Mouse (Mus musculus) mesoderm, embryonic 11.5 days (tissue): Measurements from ENCODE around the gene Pjvk.

Experiments used
- DNase-seq: peaks from one replicate; pipeline ENCODE4 v3.0.0-alpha.2; 2012; ENCODE audit warnings: low read depth, low spot score

Pjvk gene

GRCm38 (mm10) chr2:76667200-76667599 is 18.9 kb downstream of the Pjvk start:
- DNase-seq: no peak

- DNase-seq: no peak
Measured at GRCm38 (mm10) chr2:76671641-76672040, 23.4 kb downstream of the Pjvk start.

- no peak for DNase-seq
Measured at GRCm38 (mm10) chr2:76672134-76672745, 24.0 kb downstream of the Pjvk start.

- DNase-seq: peak; percentile 97
Measured at GRCm38 (mm10) chr2:76672966-76673392, 24.7 kb downstream of the Pjvk start, which contains the start of gene Fkbp7. Gene Fkbp7 (minus strand): TSS chr2:76673116.

GRCm38 (mm10) chr2:76673472-76674081 is 25.3 kb downstream of the Pjvk start:
- no peak for DNase-seq

GRCm38 (mm10) chr2:76674725-76675427 is 26.6 kb downstream of the Pjvk start, which contains the start of gene Plekha3:
Gene Plekha3 (plus strand): TSS chr2:76675281.
- peak; percentile 78 for DNase-seq

- DNase-seq: no peak
Measured at GRCm38 (mm10) chr2:76675451-76675850, 27.2 kb downstream of the Pjvk start.

GRCm38 (mm10) chr2:76675949-76676348 is 27.7 kb downstream of the Pjvk start:
- DNase-seq: no peak

- DNase-seq: no peak
Measured at GRCm38 (mm10) chr2:76676401-76677226, 28.3 kb downstream of the Pjvk start.

- no peak for DNase-seq
Measured at GRCm38 (mm10) chr2:76682301-76682700, 34.0 kb downstream of the Pjvk start.

- DNase-seq: no peak
Measured at GRCm38 (mm10) chr2:76686986-76687385, 38.7 kb downstream of the Pjvk start.

GRCm38 (mm10) chr2:76687608-76688007 is 39.3 kb downstream of the Pjvk start:
- no peak for DNase-seq

- DNase-seq: no peak
Measured at GRCm38 (mm10) chr2:76688162-76688561, 39.9 kb downstream of the Pjvk start.

- no peak for DNase-seq
Measured at GRCm38 (mm10) chr2:76690436-76691204, 42.3 kb downstream of the Pjvk start.

GRCm38 (mm10) chr2:76693765-76694164 is 45.5 kb downstream of the Pjvk start:
- DNase-seq: no peak

GRCm38 (mm10) chr2:76695290-76695689 is 47.0 kb downstream of the Pjvk start:
- no peak for DNase-seq

- DNase-seq: no peak
Measured at GRCm38 (mm10) chr2:76702188-76702587, 53.9 kb downstream of the Pjvk start.

GRCm38 (mm10) chr2:76702751-76703150 is 54.5 kb downstream of the Pjvk start:
- DNase-seq: no peak

- DNase-seq: no peak
Measured at GRCm38 (mm10) chr2:76705655-76706054, 57.4 kb downstream of the Pjvk start.
